Mouse (Mus musculus) kidney, postnatal 4 days (tissue): Measurements from ENCODE around the gene Synpo2l.
"Not testable (repeated sequence)": the region's sequence is repeated elsewhere in the genome, so short reads cannot be mapped to it uniquely, and the experiment has no call there.

Experiments used
- DNase-seq, 2 experiments: peaks; one replicate each; pipeline ENCODE4 v3.0.0; 2021; ENCODE audit warnings: mixed read lengths in 2 of 2

The Synpo2l gene

GRCm38 (mm10) chr14:20668154-20668810, at the start of gene Synpo2l:
Gene Synpo2l, minus strand, starts transcription at chr14:20668354.
- DNase-seq, result no peak

DNA sequence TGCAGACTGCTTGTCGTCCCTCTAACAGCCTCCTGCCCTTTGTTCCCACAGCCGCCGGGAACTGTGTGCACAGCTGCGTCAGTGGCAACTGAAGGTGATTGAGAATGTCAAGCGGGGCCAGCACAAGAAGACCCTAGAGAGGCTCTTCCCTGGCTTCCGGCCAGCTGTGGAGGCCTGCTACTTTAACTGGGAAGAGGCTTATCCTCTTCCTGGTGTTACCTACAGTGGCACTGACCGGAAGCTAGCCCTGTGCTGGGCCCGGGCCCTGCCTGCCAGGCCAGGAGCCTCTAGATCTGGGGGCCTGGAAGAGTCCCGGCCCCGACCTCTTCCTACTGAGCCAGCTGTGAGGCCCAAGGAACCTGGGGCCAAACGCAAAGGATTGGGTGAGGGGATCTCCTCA, 45.7 kb upstream of the Synpo2l start:
- no peak for DNase-seq

DNA sequence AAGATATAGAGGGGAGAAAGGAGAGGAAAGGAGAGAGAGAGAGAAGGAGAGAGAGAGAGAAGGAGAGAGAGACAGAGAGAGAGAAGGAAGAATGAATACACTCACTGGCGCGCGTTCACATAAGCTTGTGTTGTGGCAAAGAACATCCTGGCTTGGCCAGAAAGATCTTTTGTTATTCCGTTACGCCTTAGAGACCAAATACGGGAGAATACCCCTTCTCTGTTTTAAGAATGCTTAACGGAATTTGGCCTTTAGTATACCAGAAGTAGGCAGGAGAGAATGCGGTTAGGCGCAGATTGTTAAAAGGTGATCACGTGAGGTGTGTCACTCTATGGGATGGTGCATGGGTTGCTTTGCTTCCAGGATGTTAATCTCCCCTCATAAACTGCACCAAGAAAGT, 40.1 kb upstream of the Synpo2l start:
- DNase-seq, result no peak

GRCm38 (mm10) chr14:20707201-20708190, 39.3 kb upstream of the Synpo2l start, which contains the start of gene Zswim8:
Gene Zswim8, plus strand, starts transcription at chr14:20707552.
- peak; percentile 91 to 95 for DNase-seq

DNA sequence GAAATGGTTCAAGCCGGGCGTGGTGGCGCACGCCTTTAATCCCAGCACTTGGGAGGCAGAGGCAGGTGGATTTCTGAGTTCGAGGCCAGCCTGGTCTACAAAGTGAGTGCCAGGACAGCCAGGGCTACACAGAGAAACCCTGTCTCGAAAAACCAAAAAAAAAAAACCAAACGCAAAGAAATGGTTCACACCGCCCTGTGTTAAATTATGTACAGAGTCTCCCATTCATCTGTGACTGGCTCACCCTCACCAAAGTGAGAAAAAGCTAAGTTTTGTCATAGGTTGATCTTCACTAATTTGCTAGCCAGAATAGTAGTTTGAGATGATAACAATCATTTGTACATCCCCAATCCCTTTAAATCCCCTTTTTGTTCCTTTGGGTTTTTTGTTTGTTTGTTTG, 35.3 kb upstream of the Synpo2l start:
- not testable (repeated sequence) for DNase-seq

DNA sequence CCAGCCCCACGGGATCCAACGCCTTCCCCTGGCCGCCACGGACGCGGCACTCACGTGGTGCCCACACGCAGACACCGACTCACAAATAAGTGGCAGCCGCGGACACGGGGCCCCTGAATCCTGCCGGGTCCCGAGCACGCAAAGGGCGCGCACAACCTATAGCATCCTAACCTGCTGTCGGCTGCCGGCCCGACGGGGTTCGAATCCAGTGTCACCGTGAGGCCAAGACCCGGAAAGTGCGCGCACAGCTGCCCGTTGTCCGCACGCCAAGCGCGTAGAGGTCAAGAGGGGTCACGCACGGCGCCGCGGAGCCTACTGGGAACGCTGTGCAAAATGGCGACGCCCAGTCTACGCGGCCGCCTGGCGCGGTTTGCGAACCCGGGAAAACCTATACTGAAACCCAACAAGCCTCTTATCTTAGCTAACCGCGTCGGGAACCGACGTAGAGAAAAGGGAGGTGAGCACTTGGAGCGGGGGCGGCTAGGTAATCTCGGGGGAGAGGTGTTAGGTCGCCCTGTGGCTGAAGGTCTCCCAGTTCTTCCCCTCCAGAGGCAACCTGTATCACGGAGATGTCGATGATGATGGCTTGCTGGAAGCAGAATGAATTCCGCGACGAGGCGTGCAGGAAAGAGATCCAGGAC, 34.7 kb upstream of the Synpo2l start, which contains the start of gene Chchd1:
TSS of gene Chchd1 (plus strand) at position 266 of the 641 bp plus-strand sequence.
- peak; percentile 95 to 96 for DNase-seq

- DNase-seq, result no peak
These were observed 34.1 kb upstream of the Synpo2l start for GRCm38 (mm10) chr14:20702096-20702740.

DNA sequence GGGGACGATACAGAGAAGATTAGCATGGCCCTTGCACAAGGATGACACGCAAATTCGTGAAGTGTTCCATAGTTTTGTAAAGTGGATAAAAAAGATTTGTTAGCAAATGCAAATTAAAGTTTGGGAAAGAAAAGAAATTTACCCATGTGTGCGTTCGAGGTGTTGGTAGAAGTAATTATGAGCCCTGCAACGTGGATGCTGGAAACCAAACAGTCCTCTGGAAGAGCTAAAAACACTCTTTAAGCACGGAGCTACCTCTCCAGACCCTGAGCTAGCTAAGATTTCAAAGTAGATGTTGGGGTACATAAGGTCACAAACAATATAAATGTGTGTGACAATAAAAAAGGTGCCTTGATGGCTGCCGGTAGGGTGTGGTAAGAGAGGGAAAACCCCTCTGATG, 33.4 kb upstream of the Synpo2l start:
- no peak for DNase-seq

DNA sequence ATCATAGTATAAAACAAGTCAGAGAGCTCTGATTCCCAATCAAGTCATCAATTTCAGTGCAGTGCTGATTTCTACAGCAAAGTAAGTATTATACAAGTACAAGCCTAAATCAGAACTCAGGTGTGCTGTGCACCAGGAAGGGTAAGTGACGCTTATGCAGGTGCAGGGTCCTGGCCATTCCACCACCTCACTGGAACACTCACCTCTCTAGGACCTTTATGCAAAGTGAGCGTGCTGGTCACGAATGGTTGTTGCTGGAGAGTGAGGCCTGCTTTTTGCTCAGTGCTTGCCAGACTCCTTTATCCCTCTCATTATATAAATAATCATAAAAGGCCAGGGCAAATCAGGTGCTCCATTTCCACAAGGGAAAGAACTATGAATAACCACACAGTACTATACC, 32.2 kb upstream of the Synpo2l start:
- DNase-seq, result no peak

GRCm38 (mm10) chr14:20698515-20698914, 30.4 kb upstream of the Synpo2l start:
- DNase-seq, result no peak

GRCm38 (mm10) chr14:20696986-20697385, 28.8 kb upstream of the Synpo2l start:
- peak; percentile 70 to 76 for DNase-seq

DNA sequence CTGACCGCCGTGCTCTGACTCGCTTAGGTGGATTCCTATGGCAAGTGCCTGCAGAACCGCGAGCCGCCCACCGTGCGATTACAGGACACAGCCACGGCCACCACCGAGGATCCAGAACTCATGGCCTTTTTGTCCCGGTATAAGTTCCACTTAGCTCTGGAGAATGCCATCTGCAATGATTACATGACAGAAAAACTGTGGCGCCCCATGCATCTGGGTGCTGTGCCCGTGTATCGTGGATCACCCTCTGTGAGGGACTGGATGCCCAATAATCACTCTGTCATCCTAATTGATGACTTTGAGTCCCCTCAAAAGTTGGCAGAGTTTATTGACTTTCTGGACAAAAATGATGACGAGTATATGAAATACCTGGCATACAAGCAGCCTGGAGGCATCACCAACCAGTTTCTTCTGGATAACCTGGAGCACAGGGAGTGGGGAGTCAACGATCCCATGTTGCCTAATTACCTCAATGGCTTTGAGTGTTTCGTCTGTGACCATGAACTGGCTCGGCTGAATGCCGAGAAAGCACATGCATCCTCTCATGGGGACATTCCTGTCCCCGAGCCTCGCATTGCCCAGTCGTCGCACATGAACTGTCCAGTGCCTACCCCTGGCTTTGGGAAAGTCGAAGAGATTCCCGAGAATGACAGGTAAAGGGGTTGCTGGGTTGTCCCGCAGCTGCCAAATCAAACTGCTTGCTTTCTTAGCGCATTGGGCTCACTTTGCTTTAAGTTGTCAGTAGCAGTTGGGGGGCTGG, 27.8 kb upstream of the Synpo2l start:
- DNase-seq, result peak; percentile 23 to 24

DNA sequence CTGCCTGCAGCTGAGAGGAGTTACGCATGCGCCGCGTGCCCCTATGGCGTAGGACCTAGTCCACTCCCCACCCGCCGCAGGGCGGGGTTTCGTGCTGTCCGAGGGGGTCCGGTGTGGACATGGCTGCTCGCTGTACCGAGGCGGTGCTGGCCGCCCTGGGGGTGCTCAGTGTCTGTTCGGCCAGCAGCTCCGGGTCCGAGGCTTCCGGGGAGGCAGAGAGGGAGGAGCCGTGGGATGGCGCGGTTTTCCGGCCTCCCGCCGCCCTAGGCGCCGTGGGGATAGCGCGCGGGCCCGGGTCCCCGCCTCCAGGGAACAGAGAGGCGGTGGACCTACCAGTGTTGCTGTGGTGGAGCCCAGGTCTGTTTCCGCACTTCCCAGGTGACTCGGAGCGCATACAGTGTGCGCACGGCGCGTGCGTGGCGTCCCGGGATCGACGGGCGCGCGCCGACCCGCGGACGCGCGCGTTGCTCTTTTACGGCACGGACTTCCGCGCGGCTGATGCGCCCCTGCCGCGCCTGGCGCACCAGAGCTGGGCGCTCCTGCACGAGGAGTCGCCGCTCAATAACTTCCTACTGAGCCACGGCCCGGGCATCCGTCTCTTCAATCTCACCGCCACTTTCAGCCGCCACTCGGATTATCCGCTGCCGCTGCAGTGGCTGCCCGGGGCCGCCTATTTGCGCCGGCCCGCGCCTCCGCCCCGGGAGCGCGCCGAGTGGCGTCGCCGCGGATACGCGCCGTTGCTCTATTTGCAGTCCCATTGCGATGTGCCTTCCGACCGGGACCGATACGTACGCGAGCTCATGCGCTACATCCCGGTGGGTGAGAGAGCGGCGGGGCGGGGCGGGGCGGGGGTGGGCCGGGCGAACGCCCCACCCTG, 27.0 kb upstream of the Synpo2l start, which contains the start of gene Fut11:
TSS of gene Fut11 (plus strand) at position 85 of the 877 bp plus-strand sequence.
- peak; percentile 94 to 96 for DNase-seq

GRCm38 (mm10) chr14:20694185-20694883, 26.2 kb upstream of the Synpo2l start:
- DNase-seq, result no peak

DNA sequence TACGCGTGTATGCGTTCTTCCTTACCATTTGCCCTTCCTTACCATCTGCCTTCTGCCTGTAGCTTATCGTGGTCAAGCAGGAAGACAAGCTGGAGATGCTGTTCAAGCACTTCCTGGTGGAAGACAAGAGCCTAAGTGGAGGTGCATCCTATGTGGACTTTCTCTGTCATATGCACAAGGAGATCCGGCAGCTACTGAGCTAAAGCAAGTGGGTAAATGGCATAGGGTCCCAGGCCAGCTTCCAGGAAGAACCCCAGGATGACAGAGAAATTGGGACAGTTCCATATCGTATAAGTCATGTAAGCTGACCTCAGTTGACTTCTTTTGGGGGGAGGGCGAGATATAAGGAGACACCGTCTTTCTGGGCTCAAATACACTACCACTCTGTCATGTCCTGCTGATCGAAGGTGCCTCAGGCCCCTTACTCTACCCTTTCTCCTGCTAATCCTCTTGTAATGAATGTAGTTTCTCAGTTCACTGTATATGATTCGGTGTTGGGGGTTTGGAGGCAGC, 25.5 kb upstream of the Synpo2l start:
- DNase-seq, result no peak

- DNase-seq, result no peak
These were observed 23.6 kb upstream of the Synpo2l start for GRCm38 (mm10) chr14:20691772-20692171.

- no peak for DNase-seq
These were observed 20.9 kb upstream of the Synpo2l start for GRCm38 (mm10) chr14:20689009-20689408.

GRCm38 (mm10) chr14:20686576-20686975, 18.4 kb upstream of the Synpo2l start:
- no peak for DNase-seq

- DNase-seq, result peak; percentile 32 to 56
These were observed 14.3 kb upstream of the Synpo2l start for GRCm38 (mm10) chr14:20682498-20682897.

- DNase-seq, result no peak
These were observed 13.6 kb upstream of the Synpo2l start for GRCm38 (mm10) chr14:20681742-20682141.
